Mouse (Mus musculus) urinary bladder, postnatal 10 days (tissue): ENCODE measurements around the gene Adipor2.
"Not testable (repeated sequence)": the region's sequence is repeated elsewhere in the genome, so short reads cannot be mapped to it uniquely, and the experiment has no call there.

Experiments
- DNase-seq: peaks from one replicate; pipeline ENCODE4 v3.0.0; 2022; ENCODE audit warnings: low spot score

The Adipor2 gene

DNA sequence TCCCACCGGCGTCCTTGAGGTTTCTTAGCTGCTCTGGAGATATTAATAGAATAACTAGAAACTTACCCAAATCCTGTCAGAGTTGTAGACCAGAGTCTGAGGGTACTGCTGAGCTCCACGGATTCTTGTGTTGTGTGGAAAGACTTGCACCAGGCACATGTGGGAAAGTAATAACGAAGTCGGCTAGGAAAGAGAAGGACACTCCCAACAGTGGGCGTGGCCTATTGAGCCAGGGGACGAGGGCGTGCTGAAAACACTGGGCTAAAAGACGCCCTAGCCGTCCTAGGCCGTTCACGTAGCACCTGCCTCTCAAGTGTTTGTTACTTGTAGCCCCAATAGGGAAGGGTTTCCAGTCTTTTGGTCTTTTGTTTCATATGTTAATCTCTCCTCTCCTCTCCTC lies at the start of gene Adipor2:
Gene Adipor2, minus strand, starts transcription at position 351 of the 400 bp plus-strand sequence.
- DNase-seq = no peak

- DNase-seq = no peak
Measured at GRCm38 (mm10) chr6:119466161-119466560, 48.7 kb upstream of the Adipor2 start.

- no peak for DNase-seq
Measured at GRCm38 (mm10) chr6:119460391-119460790, 42.9 kb upstream of the Adipor2 start.

GRCm38 (mm10) chr6:119459041-119459440 lies 41.5 kb upstream of the Adipor2 start:
- no peak for DNase-seq

- no peak for DNase-seq
Measured at GRCm38 (mm10) chr6:119458166-119458565, 40.7 kb upstream of the Adipor2 start.

DNA sequence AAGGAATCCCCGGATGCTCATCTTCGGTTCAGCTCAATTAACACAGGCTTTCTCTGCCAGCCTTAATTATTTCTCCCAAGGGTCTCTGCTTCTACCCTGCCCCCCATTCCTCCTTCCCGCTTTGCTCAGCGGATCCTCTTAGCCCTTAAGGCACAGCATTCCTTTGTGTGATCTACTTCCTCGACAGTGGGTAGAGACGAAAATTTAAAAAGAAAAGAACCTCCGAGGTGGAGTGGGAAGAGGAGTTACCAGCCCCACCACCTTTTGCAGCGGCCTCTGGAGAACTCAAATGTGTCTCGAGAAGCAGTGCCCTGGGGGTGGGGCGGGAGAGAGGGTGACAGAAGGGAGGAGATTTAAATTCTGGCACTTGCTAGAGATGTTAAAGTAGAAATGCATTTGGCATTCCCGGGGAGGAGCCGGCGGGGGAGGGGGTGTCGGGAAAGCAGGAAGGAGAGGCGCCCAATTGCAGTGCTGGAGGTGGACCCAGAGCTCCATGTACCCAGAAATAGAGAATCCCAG lies 34.5 kb upstream of the Adipor2 start:
- no peak for DNase-seq

- DNase-seq = no peak
Measured at GRCm38 (mm10) chr6:119450965-119451943, 33.8 kb upstream of the Adipor2 start.

- no peak for DNase-seq
Measured at GRCm38 (mm10) chr6:119449060-119449499, 31.6 kb upstream of the Adipor2 start.

- DNase-seq = no peak
Measured at GRCm38 (mm10) chr6:119448321-119449059, 31.0 kb upstream of the Adipor2 start.

DNA sequence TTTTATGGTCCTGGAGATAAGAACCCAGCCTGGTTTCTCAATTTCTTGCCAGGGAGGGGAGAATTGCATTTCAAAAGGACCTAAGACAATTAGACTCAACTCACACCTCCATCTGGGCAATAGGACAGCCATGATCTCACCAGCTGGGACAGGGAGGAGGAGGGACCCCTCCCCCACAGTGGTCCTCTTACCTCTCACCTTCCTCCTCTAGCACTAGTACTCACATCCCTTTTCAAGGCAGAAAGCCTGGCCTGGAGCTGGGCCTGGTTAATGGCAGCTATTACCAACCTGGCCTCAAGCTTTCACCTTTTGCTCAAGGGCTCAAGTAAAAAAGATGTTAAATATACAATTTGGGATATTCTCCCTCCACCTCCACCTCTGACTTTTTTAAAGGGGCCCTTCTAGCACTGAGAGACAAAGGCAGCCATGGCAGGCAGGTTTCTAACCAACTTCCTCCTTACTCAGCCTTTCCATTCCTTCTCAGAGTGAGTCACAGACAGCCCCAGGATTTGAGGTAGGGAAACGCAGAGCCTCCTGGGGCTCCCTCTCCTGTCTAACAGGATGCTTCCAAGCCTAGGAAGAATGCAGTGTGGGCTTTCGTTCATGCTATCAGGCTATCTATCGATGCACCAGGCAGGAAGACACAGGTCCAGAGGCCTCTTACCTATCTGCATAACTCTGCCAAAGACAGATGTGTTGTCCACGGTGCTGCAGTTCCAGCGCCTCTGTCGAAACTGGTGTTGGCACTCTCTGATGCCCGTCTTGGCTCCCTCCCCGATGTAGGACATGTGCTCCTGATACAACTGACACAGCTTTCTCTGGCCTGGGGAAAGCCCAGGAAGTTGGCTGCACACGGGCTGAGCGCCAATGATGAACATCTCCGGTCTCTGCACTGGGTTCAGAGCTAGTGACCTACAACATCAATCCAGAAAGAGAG lies 28.4 kb upstream of the Adipor2 start:
- DNase-seq = no peak

DNA sequence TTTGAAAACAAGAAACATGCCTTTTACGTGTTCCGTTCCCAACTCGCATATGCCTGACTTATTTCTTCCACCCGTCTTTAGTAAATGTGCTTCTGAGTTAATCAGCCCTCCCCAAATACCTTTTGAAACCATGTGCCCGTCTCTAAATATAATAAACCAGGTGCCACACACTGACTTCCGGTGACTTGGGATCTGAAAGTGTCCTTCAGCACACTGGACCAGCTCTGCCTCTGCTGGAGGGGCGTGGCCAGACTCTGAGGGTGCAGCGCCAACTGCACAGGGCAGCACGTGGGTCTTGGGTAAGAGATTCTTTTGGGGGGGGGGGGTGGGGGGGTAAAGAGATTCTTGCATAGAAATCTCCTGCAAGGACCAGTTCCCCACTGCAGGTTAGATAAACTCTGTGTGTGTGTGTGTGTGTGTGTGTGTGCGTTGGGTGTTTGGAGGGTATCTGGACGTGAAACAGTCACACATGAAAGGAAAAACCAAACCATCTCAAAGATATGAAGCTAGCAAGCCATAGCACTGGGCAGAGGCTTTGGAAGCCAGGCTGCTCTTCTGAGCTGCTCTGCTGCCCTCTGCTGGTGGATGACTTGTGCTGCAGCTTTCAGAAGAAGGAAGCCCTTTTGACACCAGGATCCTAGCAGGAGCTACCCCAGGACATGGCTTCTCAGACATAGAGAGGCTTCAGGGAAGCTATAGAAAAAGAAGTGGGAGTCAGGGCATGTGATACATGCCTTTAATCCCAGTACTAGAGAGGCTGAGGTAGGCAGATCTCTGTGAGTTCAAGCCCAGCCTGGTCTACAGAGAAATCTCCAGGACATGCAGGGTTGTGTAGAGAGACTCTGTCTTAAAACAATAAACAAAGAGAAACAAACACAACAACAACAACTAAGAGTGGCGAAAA lies 26.5 kb upstream of the Adipor2 start:
- no peak for DNase-seq

DNA sequence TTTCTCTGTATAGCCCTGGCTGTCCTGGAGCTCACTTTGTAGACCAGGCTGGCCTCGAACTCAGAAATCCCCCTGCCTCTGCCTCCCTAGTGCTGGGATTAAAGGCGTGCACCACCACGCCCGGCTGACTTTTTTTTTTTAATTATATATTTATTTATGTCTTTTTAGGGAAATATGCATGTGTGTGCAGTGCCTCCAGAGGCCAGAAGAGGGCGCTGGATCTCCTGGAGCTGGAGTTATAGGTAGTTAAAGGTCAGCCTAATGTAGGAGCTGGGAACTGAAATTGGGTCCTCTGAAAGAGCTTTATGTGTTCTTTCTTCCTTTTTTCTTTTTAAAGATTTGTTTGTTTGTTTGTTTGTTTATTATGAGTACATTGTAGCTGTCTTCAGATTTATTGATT lies 25.2 kb upstream of the Adipor2 start:
- DNase-seq = not testable (repeated sequence)

- no peak for DNase-seq
Measured at GRCm38 (mm10) chr6:119437894-119438761, 20.6 kb upstream of the Adipor2 start.

DNA sequence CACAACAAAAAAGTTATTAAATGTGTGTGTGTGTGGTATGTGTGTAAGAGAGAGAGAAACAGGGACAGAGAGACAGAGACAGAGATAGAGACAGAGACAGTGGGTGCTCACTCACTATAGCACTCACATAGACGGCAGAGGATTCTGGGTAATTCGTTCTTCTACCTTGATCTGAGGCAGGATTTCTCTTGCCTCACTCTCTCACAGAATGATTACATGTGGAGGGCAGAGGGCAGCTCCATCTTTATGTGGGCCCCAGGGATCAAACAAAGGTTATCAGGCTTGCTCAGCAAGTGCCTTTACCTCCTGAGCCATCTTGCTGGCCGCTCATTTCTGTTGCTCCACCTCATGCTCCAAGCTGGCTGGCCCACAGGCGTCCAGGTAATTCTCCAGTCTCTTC lies 16.9 kb upstream of the Adipor2 start:
- no peak for DNase-seq

DNA sequence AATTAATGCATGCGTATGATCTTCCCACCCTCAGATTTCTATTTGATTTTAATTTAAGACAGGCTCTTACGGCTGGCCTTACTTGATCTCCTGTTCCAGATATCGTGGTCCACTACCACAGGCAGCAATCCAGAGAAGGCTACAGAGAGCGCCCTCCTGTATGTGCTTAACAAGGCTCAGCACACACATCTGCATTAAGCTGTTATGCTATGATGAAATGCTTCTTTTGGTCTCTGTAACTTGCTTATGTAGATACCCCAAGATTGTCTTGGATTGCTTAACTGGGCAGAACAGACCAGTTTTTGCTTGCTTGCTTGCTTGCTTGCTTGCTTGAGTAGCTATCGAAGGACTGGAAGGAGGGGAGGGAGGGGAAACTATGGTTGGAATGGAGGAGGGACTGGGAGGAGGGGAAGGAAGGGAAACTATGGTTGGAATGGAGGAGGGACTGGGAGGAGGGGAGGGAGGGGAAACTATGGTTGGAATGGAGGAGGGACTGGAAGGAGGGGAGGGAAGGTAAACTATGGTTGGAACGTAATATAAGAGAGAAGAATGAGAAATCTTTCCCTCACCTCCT lies 14.3 kb upstream of the Adipor2 start:
- DNase-seq = no peak

DNA sequence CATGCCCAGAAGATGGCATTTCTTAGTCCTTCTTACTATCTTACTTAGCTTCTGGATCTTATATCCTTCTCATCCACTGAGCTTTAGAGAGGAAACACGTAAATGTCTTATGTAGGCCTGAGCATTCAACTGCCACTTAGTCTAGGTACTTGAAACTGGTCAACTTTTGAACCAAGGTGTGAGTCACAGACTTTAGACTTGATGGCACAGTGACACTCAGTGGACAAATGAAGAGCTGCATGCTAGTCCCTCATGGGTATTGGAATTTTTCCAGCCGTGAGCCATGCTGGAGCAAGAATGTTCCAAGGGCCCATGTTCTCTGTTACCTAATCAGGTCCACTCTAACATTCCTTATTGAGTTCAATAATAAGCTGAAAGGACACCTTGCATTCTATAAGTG lies 13.0 kb upstream of the Adipor2 start:
- DNase-seq = no peak

DNA sequence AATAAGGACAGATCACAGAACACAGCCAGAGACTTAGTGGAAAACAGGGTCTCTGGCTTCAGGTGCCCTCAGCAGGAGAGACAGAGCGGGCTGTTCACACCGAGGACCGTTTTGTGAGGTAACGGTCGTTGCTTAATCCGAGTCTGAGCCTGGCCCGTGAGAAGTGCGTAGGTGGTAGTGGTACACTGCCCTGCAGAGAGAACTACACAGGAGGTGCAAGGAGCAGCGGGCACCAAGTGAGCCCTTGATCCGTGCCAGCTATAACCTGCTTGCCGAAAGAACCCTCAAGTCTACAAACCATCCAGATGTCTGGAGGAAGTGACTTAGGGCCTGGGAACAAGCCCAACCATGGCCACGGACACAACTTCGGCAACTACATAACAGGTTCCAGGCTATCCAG lies 11.8 kb upstream of the Adipor2 start:
- no peak for DNase-seq

DNA sequence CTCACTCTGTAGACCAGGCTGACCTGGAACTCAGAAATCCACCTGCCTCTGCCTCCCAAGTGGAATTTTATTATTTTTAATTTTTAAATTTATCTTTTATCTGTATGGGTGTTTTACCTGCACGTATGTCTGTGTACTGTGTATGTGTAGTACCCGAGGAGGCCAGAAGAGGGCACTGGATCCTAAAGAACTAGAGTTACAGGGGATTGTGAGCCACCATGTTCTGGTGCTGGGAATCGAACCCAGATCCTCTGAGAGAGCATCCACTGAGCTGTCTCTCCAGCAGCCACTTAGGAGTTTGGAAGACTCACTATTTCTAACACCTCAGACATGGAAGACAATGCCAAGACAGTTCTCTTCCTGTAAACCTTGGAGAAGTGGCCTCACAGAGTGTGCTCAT lies 11.1 kb upstream of the Adipor2 start:
- no peak for DNase-seq

DNA sequence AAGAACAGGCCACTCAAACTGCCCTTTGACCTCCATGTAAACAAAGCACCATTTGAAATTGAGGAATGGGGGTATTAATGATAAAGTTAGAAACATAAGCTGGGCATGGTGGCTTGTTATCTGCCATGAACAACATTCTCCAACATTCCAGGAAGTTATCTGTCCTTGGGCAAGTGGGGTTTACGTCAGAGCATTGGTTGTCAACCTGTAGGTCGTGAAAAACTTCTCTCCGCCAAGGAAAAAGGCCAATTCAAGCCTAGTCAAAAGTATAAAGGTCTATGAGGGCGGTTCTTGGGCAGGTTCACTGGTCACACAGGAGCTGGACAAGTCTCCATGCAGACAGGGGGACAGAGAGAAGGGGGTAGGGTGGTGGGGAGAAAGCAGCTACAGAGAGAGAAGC lies 3.5 kb upstream of the Adipor2 start:
- no peak for DNase-seq
